Mouse (Mus musculus) brain, adult 2 months (tissue): ENCODE measurements at regions not wholly inside any gene's neighbourhood (a gene's known extent, or its start where the extent isn't known, plus 50 kb on each side); places are given as distances from the start of the nearest gene placed in this dataset.

ENCODE experiments used
- DNase-seq: peaks from one replicate; pipeline ENCODE4 v3.0.0; 2011; ENCODE audit warnings: low read depth, low spot score

GRCm38 (mm10) chr7:77632656-77633055, 1105.2 kb downstream of the Ntrk3 start:
- DNase-seq, result no peak

GRCm38 (mm10) chr7:77623491-77623890, 1114.3 kb downstream of the Ntrk3 start:
- DNase-seq, result no peak

GRCm38 (mm10) chr7:77622934-77623333, 1114.9 kb downstream of the Ntrk3 start:
- no peak for DNase-seq

GRCm38 (mm10) chr7:77572872-77573271, 1164.9 kb downstream of the Ntrk3 start:
- DNase-seq, result peak; percentile 11

GRCm38 (mm10) chr7:77559095-77559494, 1178.7 kb downstream of the Ntrk3 start:
- DNase-seq, result peak; percentile 41

GRCm38 (mm10) chr7:77558536-77558935, 1179.3 kb downstream of the Ntrk3 start:
- peak; percentile 50 for DNase-seq

- DNase-seq, result no peak
These were observed 1200.9 kb downstream of the Ntrk3 start for GRCm38 (mm10) chr7:77536890-77537289.

GRCm38 (mm10) chr7:77527906-77528305, 1209.9 kb downstream of the Ntrk3 start:
- DNase-seq, result no peak

GRCm38 (mm10) chr7:77509586-77509985, 1228.2 kb downstream of the Ntrk3 start:
- no peak for DNase-seq

GRCm38 (mm10) chr7:77507606-77508005, 1230.2 kb downstream of the Ntrk3 start:
- no peak for DNase-seq

- no peak for DNase-seq
These were observed 1235.2 kb downstream of the Ntrk3 start for GRCm38 (mm10) chr7:77502608-77503007.

- DNase-seq, result peak; percentile 16
These were observed 1242.7 kb downstream of the Ntrk3 start for GRCm38 (mm10) chr7:77495066-77495465.

- peak; percentile 16 for DNase-seq
These were observed 1247.8 kb downstream of the Agbl1 start for GRCm38 (mm10) chr7:77477519-77477918.

GRCm38 (mm10) chr7:77446052-77446367, 1216.3 kb downstream of the Agbl1 start:
- DNase-seq, result no peak

GRCm38 (mm10) chr7:77445352-77446051, 1215.8 kb downstream of the Agbl1 start:
- DNase-seq, result no peak

- peak; percentile 35 for DNase-seq
These were observed 1211.9 kb downstream of the Agbl1 start for GRCm38 (mm10) chr7:77441622-77442021.

GRCm38 (mm10) chr7:77413606-77414005, 1183.9 kb downstream of the Agbl1 start:
- DNase-seq, result no peak
